Mouse (Mus musculus) retina, postnatal 7 days (tissue): ENCODE data around the gene Pfkfb3.

Experiments
- DNase-seq: peaks from one replicate; pipeline ENCODE4 v3.0.0-alpha.2; 2012; ENCODE audit warnings: low read depth, low spot score

Pfkfb3 gene

DNA sequence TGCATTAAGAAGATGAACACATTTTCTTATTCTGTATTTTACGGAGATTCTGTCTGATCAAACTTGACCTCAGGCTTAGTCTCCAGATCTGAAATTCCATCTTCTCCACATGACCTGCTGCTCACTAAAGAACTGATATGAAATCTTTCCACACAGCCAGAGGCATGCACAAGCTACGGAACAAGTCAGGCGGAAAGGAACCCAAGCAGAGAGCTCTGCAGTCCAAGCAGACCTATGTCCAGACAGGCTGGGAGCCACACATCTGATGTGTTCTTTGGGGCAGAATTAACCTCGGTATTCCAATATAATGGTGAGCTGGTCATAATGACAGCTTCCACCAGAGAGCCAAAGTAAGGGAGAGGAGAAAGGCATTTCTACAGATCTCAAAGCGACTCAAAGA lies 120.5 kb downstream of the Pfkfb3 start:
- DNase-seq = no peak

DNA sequence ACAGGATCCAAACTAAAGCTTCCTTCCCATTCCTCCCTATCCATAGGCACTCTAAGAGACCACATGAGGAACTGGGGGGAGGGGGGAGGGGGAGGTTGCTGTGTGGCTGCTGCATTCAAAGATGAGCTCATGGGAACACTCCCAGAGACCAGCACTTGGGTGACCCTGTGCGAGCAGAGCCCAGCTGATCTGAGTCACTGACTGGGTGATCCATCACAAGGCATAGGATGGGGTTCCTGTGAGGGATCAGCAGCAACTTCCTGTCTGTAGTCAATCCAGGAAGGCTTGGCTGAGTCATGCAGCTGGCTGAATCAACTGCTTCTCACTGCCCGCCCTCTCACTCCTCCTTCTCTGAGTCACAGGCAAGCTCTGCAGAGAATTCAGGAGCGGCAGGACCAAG lies 124.3 kb downstream of the Pfkfb3 start:
- no peak for DNase-seq

DNA sequence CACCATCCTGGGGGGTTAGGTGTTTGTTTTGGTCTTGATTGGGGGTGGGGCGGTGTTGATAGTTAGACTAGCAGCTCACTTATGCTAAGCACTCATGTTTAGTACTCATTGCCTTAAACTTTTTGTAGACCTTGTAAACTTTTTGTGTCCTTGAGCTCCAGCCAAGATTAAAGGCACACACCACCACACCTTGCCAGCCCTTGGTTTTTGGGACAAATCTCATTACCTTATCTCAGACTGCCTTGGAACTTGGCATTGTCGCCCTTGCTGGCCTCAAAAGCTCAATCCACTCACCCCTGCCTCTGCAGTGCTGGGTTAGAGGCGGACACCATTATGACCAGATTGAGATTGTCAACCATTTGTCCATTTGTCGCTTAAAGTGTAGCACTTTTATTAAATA lies 125.3 kb downstream of the Pfkfb3 start:
- no peak for DNase-seq

GRCm38 (mm10) chr2:11427596-11427995 lies 126.3 kb downstream of the Pfkfb3 start:
- no peak for DNase-seq

- no peak for DNase-seq
These were observed 127.5 kb downstream of the Pfkfb3 start for GRCm38 (mm10) chr2:11426379-11426778.

GRCm38 (mm10) chr2:11425421-11426131 lies 128.3 kb downstream of the Pfkfb3 start:
- DNase-seq = no peak

GRCm38 (mm10) chr2:11424252-11424651 lies 129.6 kb downstream of the Pfkfb3 start:
- no peak for DNase-seq

GRCm38 (mm10) chr2:11423421-11423820 lies 130.5 kb downstream of the Pfkfb3 start:
- no peak for DNase-seq

DNA sequence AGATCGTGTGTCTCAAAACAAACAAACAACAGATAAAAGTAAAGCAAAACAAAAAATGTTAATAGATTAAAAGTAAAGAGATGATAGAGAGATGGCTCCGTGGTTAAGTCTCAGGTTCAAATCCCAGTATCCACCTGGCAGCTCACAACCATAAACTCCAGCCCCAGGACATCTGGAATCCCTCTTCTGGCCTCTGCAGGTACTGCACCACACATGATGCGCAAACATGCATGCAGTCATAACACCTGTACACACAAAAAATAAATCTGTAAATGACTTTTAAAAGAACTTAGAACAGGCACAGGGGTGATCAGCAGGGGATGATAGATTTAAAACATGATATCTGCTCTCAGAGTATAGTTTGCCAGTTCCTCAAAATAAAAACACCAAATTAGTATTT lies 131.5 kb downstream of the Pfkfb3 start:
- no peak for DNase-seq
